Mouse (Mus musculus) CH12.LX (cell line): ENCODE measurements around the gene Evx2. TPM values are rescaled to one million over a fixed set of nuclear protein-coding genes. Genes with fewer than 3 reads are reported as not detected.

Source experiments
- DNase-seq: peaks from one replicate; pipeline ENCODE4 v3.0.0-alpha.2; 2013; ENCODE audit errors: extremely low read depth
- H3K27ac ChIP-seq: 2 replicates; pipeline ENCODE4 v1.5.1; 2012; ENCODE audit warnings: low read depth, mild to moderate bottlenecking, control low read depth, moderate library complexity; ENCODE audit not compliant: insufficient read depth
- H3K27me3 ChIP-seq: replicated peaks from 2 replicates; pipeline ENCODE3; 2012; ENCODE audit warnings: inconsistent platforms
- H3K36me3 ChIP-seq, 2 experiments: replicated peaks in 1 of 2; 2 replicates each; pipeline versions ENCODE3 to v1.6.1; 2012; ENCODE audit warnings: inconsistent platforms in 1 of 2, low read length in 1 of 2, mild to moderate bottlenecking in 1 of 2, mixed read lengths in 1 of 2, moderate library complexity in 1 of 2; ENCODE audit not compliant: control insufficient read depth in 1 of 2, insufficient read depth in 1 of 2
- H3K4me1 ChIP-seq, 2 experiments: 2 replicates each; pipeline ENCODE4 v1.6.1; 2012; ENCODE audit warnings: inconsistent platforms in 1 of 2, moderate library complexity in 1 of 2; ENCODE audit not compliant: insufficient read depth in 2 of 2, control insufficient read depth in 1 of 2
- H3K4me2 ChIP-seq: 2 replicates; pipeline ENCODE4 v1.6.1; 2012; ENCODE audit warnings: low read depth, mild to moderate bottlenecking, control low read depth; ENCODE audit not compliant: poor library complexity, insufficient read depth, severe bottlenecking
- H3K4me3 ChIP-seq, 3 experiments: fragments of 150-350 bp in 1 of 3; sonication (generic) in 1 of 3; replicated peaks in 1 of 3; 2 replicates each; pipeline versions ENCODE3 to v1.5.1; 2011 to 2012; ENCODE audit warnings: low read depth in 2 of 3, low read length in 2 of 3, mild to moderate bottlenecking in 2 of 3, moderate library complexity in 2 of 3, control low read depth in 1 of 3, improper control_type of control experiment in 1 of 3, inconsistent platforms in 1 of 3, mixed read lengths in 1 of 3; ENCODE audit not compliant: poor library complexity in 1 of 3
- H3K79me2 ChIP-seq: replicated peaks from 2 replicates; pipeline ENCODE4 v1.6.1; 2012; ENCODE audit warnings: mild to moderate bottlenecking, moderate library complexity; ENCODE audit not compliant: control insufficient read depth, poor library complexity, insufficient read depth, severe bottlenecking; ENCODE audit errors: extremely low read depth
- H3K9ac ChIP-seq: 2 replicates; pipeline ENCODE4 v1.6.1; 2012; ENCODE audit warnings: low read depth, mild to moderate bottlenecking, control low read depth, moderate library complexity; ENCODE audit not compliant: insufficient read depth
- H3K9me3 ChIP-seq: replicated peaks from 2 replicates; pipeline ENCODE3; 2012; ENCODE audit warnings: low read length, inconsistent platforms, mixed read lengths
- BHLHE40 ChIP-seq: IDR thresholded peaks from 2 replicates; pipeline ENCODE4 v1.6.1; 2011; ENCODE audit warnings: mild to moderate bottlenecking, low read depth, low read length, improper control_type of control experiment
- CHD2 ChIP-seq: IDR thresholded peaks from 2 replicates; pipeline ENCODE4 v1.6.1; 2011; ENCODE audit warnings: low read length, improper control_type of control experiment
- E2F4 ChIP-seq: IDR thresholded peaks from 2 replicates; pipeline ENCODE4 v1.6.1; 2011; ENCODE audit warnings: low read depth, low read length, improper control_type of control experiment; ENCODE audit not compliant: insufficient replicate concordance
- ETS1 ChIP-seq: conservative IDR thresholded peaks from 2 replicates; pipeline ENCODE4 v1.6.1; 2012; ENCODE audit warnings: low read depth, mild to moderate bottlenecking, inconsistent platforms, low read length, improper control_type of control experiment, moderate library complexity
- GABPA ChIP-seq: IDR thresholded peaks from 2 replicates; pipeline ENCODE4 v1.6.1; 2012; ENCODE audit warnings: low read depth, low read length, improper control_type of control experiment, inconsistent platforms; ENCODE audit not compliant: insufficient replicate concordance
- MAFK ChIP-seq: IDR thresholded peaks from 2 replicates; pipeline ENCODE4 v1.6.1; 2011; ENCODE audit warnings: low read length, improper control_type of control experiment; ENCODE audit not compliant: insufficient replicate concordance
- MAX ChIP-seq: IDR thresholded peaks from 2 replicates; pipeline ENCODE4 v1.6.1; 2011; ENCODE audit warnings: low read length, improper control_type of control experiment
- MXI1 ChIP-seq: IDR thresholded peaks from 2 replicates; pipeline ENCODE4 v1.6.1; 2011; ENCODE audit warnings: mild to moderate bottlenecking, low read depth, low read length, improper control_type of control experiment
- NELFE ChIP-seq: IDR thresholded peaks from 2 replicates; pipeline ENCODE4 v1.6.1; 2011; ENCODE audit warnings: low read depth, low read length, improper control_type of control experiment
- SMC3 ChIP-seq: IDR thresholded peaks from 2 replicates; pipeline ENCODE4 v1.6.1; 2011; ENCODE audit warnings: low read depth, low read length, improper control_type of control experiment
- TBP ChIP-seq: conservative IDR thresholded peaks from 2 replicates; pipeline ENCODE4 v1.6.1; 2011; ENCODE audit warnings: low read depth, low read length, improper control_type of control experiment
- TCF12 ChIP-seq: IDR thresholded peaks from 2 replicates; pipeline ENCODE4 v1.6.1; 2014; ENCODE audit warnings: low read depth, mild to moderate bottlenecking, inconsistent platforms, low read length, improper control_type of control experiment
- dilution Hi-C: fragments of 300-500 bp; cut with MboI; formaldehyde crosslinking; loops from 2 replicates; pipeline ENCODE4 v1.14.3; 2020; ENCODE audit warnings: low sequenced_read_pairs; ENCODE audit not compliant: extremely low pct_unique_long_range_greater_than_20kb, extremely low pct_ligation_motif_present
- in situ Hi-C: fragments of 300-500 bp; cut with MboI; formaldehyde crosslinking; loops from 3 replicates; pipeline ENCODE4 v1.14.3; 2019; ENCODE audit warnings: low sequenced_read_pairs, low pct_ligation_motif_present, low pct_unique_long_range_greater_than_20kb, mixed read lengths
- polyA plus RNA-seq: library from polyadenylated mRNA; unstranded; fragments of >175 nt; gene quantifications from 2 replicates; pipeline ENCODE4 v1.2.1, GENCODE M21; 2012; ENCODE audit warnings: low read depth; ENCODE audit not compliant: insufficient read length
- total RNA-seq, 2 experiments: library from RNA; depleted of rRNA; stranded (reverse); fragments of 300-350 nt in 1 of 2; fragments of >200 nt in 1 of 2; gene quantifications; 2 replicates each; pipeline ENCODE4 v1.2.3; 2012 to 2014

Gene Evx2
- total and polyA plus RNA-seq, 3 experiments: not detected

DNA sequence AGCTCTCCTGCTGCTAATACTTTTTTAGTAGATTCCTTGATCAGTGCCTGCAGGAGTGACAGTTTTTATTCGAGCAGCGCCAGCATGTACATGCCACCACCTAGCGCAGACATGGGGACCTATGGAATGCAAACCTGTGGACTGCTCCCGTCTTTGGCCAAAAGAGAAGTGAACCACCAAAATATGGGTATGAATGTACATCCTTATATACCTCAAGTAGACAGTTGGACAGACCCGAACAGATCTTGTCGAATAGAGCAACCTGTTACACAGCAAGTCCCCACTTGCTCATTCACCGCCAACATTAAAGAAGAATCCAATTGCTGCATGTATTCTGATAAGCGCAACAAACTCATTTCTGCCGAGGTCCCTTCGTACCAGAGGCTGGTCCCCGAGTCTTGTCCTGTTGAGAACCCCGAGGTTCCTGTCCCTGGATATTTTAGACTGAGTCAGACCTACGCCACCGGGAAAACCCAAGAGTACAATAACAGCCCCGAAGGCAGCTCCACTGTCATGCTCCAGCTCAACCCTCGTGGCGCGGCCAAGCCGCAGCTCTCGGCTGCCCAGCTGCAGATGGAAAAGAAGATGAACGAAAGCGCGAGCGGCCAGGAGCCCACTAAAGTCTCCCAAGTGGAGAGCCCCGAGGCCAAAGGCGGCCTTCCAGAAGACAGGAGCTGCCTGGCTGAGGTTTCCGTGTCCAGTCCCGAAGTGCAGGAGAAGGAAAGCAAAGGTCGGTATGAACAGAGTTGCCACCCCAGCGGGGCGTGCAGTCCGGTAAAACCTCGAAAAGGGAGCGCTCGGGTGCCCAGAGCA is 32.8 kb upstream of the Evx2 start:
- no peak overlapping the region for H3K4me3 ChIP-seq
- peaks cover 15% of the 10 kb centered on the region for H3K9me3 ChIP-seq
- no peaks in the 10 kb centered on the region for H3K79me2 ChIP-seq
- in situ Hi-C loops: loop anchor here (10.0 to 25.0 kb wide), 2 partner anchors 453 to 620 kb away; no protein-coding TSS in a partner anchor
- TF ChIP-seq E2F4: no peak
- TF ChIP-seq TCF12: no peak
- TF ChIP-seq MAX: no peak
- H3K4me2 ChIP-seq: no peak overlapping the region
- H3K27ac ChIP-seq: no peak overlapping the region
- no peaks in the 10 kb centered on the region for H3K27me3 ChIP-seq
- DNase-seq: no peak
- H3K4me1 ChIP-seq: no peaks in the 10 kb centered on the region
- H3K9ac ChIP-seq: no peak overlapping the region
- no peaks in the 10 kb centered on the region for H3K36me3 ChIP-seq
- dilution Hi-C loops: no loop called here

- TF ChIP-seq MXI1: no peak
- no peak for TF ChIP-seq NELFE
- TF ChIP-seq CHD2: no peak
- TF ChIP-seq ETS1: no peak
- no peak for TF ChIP-seq TBP
- TF ChIP-seq GABPA: no peak
- no peak for TF ChIP-seq BHLHE40
- TF ChIP-seq MAFK: no peak
- TF ChIP-seq SMC3: no peak
- peaks cover 15% of the 10 kb centered on the region for H3K9me3 ChIP-seq
- in situ Hi-C loops: loop anchor here (10.0 to 25.0 kb wide), 2 partner anchors 454 to 621 kb away; no protein-coding TSS in a partner anchor
- no peak within 1 kb of the TSS for H3K4me2 ChIP-seq
- H3K4me3 ChIP-seq: no peak within 1 kb of the TSS
- H3K79me2 ChIP-seq: no peaks in the 10 kb centered on the region
- dilution Hi-C loops: no loop called here
- H3K27ac ChIP-seq: no peak within 1 kb of the TSS
- no peaks in the 10 kb centered on the region for H3K36me3 ChIP-seq
- no peak within 1 kb of the TSS for H3K9ac ChIP-seq
- DNase-seq: no peak
- H3K27me3 ChIP-seq: no peaks in the 10 kb centered on the region
- no peaks in the 10 kb centered on the region for H3K4me1 ChIP-seq
Measured at GRCm38 (mm10) chr2:74691022-74691951, 31.9 kb upstream of the Evx2 start, which contains the start of gene Hoxd10. Hoxd10 (plus strand) TSS chr2:74691924.
